Mouse (Mus musculus) liver, adult 2 months (tissue): ENCODE results near the gene Lgals3bp. TPM values are rescaled to one million over a fixed set of nuclear protein-coding genes. Genes with fewer than 3 reads are reported as not detected.

Source experiments
- DNase-seq: peaks from one replicate; pipeline ENCODE4 v3.0.0-alpha.2; 2011; ENCODE audit warnings: low read depth, low spot score; ENCODE audit errors: extremely low read depth
- H3K27ac ChIP-seq: fragments of 200-500 bp; replicated peaks from 2 replicates; pipeline ENCODE4 v1.5.1; 2012; ENCODE audit warnings: low read depth, mild to moderate bottlenecking, control low read depth, inconsistent platforms, low read length; ENCODE audit not compliant: insufficient read depth
- H3K27me3 ChIP-seq: fragments of 200-500 bp; 2 replicates; pipeline ENCODE4 v1.6.1; 2012; ENCODE audit warnings: mild to moderate bottlenecking, moderate library complexity, low read length, inconsistent platforms; ENCODE audit not compliant: control insufficient read depth, insufficient read depth
- H3K36me3 ChIP-seq: fragments of 200-500 bp; 2 replicates; pipeline ENCODE4 v1.6.1; 2012; ENCODE audit warnings: low read length, inconsistent platforms; ENCODE audit not compliant: control insufficient read depth, insufficient read depth
- H3K4me1 ChIP-seq: fragments of 200-500 bp; 2 replicates; pipeline ENCODE4 v1.6.1; 2011; ENCODE audit warnings: low read length; ENCODE audit not compliant: control insufficient read depth, insufficient read depth
- H3K4me3 ChIP-seq: fragments of 200-500 bp; 2 replicates; pipeline ENCODE4 v1.5.1; 2011; ENCODE audit warnings: low read depth, mild to moderate bottlenecking, control low read depth, low read length, moderate library complexity; ENCODE audit not compliant: insufficient read depth
- H3K79me2 ChIP-seq: fragments of 200-500 bp; 2 replicates; pipeline ENCODE4 v1.6.1; 2012; ENCODE audit warnings: inconsistent platforms, mild to moderate bottlenecking, low read length, moderate library complexity; ENCODE audit not compliant: control insufficient read depth, insufficient read depth
- H3K9ac ChIP-seq: fragments of 200-500 bp; 2 replicates; pipeline ENCODE4 v1.6.1; 2012; ENCODE audit warnings: low read depth, mild to moderate bottlenecking, control low read depth, inconsistent platforms, low read length
- CTCF ChIP-seq: fragments of 200-500 bp; IDR thresholded peaks from 2 replicates; pipeline ENCODE4 v1.5.1; 2011; ENCODE audit warnings: low read depth, low read length, control low read depth
- POLR2A ChIP-seq: fragments of 200-500 bp; IDR thresholded peaks from 2 replicates; pipeline ENCODE4 v1.6.1; 2011; ENCODE audit warnings: low read length, control low read depth; ENCODE audit not compliant: insufficient read depth; ENCODE audit errors: extremely low read depth
- WGBS: fragments of 180-500 bp; shearing (Covaris S2); methylation state at CpG from one replicate; pipeline ENCODE4 v1.1.7; 2018; 5-methylcytosine and 5-hydroxymethylcytosine counted together
- polyA plus RNA-seq: library from polyadenylated mRNA; depleted of rRNA; stranded (reverse); fragments of >200 nt; gene quantifications from 2 replicates; pipeline ENCODE4 v1.2.3, GENCODE M21; 2012; rRNA removed
- total RNA-seq: library from RNA; depleted of rRNA; stranded (reverse); fragments of >200 nt; gene quantifications from 2 replicates; pipeline ENCODE4 v1.2.3, GENCODE M21; 2014; rRNA removed

Lgals3bp gene
- total and polyA plus RNA-seq, 2 experiments, result 20.2 to 216 TPM

DNA sequence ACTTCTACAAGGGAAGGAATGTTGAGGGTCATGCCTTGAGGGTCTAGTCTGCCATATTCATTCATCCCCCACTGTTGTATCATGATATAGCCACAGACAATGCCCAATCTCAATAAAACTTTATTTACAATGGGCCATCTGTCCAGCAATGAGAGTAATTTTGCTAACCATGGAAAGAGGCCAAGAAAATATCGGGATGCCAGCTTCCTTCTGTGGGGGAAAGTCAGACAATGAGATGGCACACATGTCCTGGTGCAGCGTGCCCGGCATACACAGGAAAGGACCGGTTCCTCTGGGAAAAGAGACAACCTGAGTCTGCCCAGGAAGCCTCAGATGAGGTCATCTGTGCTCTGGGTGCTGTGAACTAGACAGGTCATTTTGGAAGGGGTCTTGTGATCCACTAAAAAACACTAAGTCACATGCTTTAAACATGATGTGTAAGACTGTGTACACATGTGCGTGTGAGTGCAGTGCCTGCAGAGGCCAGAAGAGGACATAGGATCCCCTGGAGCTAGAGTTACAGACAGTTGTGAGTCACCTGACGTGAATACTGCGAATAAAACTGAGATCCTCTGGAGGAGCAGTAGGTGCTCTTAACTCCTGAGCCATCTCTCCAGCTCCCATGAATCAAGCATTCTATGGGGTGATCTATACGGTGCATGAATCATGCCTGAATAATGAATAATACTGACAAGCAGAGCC, 55.3 kb downstream of the Lgals3bp start:
- Histone ChIP-seq H3K4me3 (no peak overlapping the region), H3K9ac (no peak overlapping the region), H3K27ac (no peak overlapping the region), H3K36me3 (no peaks in the 10 kb centered on the region), H3K4me1 (no peaks in the 10 kb centered on the region), H3K27me3 (no peaks in the 10 kb centered on the region), H3K79me2 (no peaks in the 10 kb centered on the region)
- WGBS, result 92% methylated on average over 8 of the region's 8 CpGs
- DNase-seq, result no peak
- TF ChIP-seq POLR2A (no peak), CTCF (no peak)

DNA sequence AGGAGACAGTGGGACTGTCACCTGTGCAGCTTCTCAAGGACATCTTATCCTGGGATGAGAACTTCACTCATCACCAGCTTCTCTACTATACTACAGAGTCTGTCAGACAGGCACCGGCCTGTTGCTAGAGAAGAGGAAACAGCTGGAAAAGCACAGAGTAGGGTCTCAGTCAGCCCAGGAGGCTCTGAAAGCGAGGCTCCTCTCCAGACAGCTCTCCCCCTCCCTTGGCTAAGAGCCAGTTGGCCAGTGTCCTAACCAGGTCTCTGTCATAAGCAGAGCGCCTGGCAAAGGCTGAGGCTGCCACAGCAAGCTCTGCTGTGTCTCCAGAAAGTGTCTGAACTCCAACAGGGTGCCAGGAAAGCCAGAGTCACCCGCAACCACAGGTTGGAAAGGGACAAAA, 56.2 kb downstream of the Lgals3bp start:
- H3K36me3 ChIP-seq, result no peaks in the 10 kb centered on the region
- no peaks in the 10 kb centered on the region for H3K27me3 ChIP-seq
- H3K27ac ChIP-seq, result no peak overlapping the region
- H3K4me3 ChIP-seq, result no peak overlapping the region
- no peak overlapping the region for H3K9ac ChIP-seq
- 68% methylated on average over 4 of the region's 4 CpGs for WGBS
- no peak for TF ChIP-seq CTCF
- TF ChIP-seq POLR2A, result no peak
- no peaks in the 10 kb centered on the region for H3K79me2 ChIP-seq
- DNase-seq, result no peak
- no peaks in the 10 kb centered on the region for H3K4me1 ChIP-seq

DNA sequence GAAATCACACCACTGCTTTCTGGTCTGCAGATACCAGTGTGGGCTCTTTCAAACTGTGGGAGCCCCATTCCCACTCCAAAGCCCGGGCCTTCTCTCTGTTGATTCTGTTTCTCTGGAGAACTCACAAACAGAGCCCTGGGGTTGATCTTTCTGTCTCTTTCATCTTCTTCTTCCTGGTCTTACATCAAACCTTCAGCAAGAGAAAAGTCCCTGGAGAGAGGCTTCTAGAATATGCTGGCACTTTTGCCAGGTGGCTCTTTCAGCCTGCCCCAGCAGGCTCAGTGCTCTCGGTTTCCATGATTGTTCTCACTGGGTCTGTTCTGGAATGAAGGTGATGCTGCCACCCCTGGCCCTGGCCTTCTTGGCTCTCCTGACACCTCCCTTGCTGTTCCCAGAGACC, 58.3 kb downstream of the Lgals3bp start:
- no peak for TF ChIP-seq CTCF
- no peak for TF ChIP-seq POLR2A
- no peaks in the 10 kb centered on the region for H3K36me3 ChIP-seq
- H3K27me3 ChIP-seq, result no peaks in the 10 kb centered on the region
- no peak overlapping the region for H3K27ac ChIP-seq
- no peak for DNase-seq
- no peak overlapping the region for H3K9ac ChIP-seq
- H3K79me2 ChIP-seq, result no peaks in the 10 kb centered on the region
- WGBS, result 73% methylated on average over 2 of the region's 2 CpGs
- no peaks in the 10 kb centered on the region for H3K4me1 ChIP-seq
- no peak overlapping the region for H3K4me3 ChIP-seq

Other genes starting within 250 kb of the Lgals3bp start
- gene Cyth1, start 153.5 kb downstream of the Lgals3bp start, total RNA-seq, result 26.8 and 32.4 TPM in 2 replicates
- 13.9 and 14.7 TPM in 2 replicates for gene Cyth1, start 153.5 kb downstream of the Lgals3bp start, polyA plus RNA-seq
- 2.7 and 4.0 TPM in 2 replicates for gene Usp36, start 111.8 kb downstream of the Lgals3bp start, total RNA-seq
- 7.5 and 12.3 TPM in 2 replicates for gene Usp36, start 111.8 kb downstream of the Lgals3bp start, polyA plus RNA-seq
- not detected in 2 replicates for gene Cep295nl, start 59.6 kb downstream of the Lgals3bp start, total RNA-seq
- gene Cep295nl, start 59.6 kb downstream of the Lgals3bp start, polyA plus RNA-seq, result not detected in 2 replicates
- gene Timp2, start 46.4 kb downstream of the Lgals3bp start, total RNA-seq, result 2.6 and 4.6 TPM in 2 replicates
- gene Timp2, start 46.4 kb downstream of the Lgals3bp start, polyA plus RNA-seq, result 7.7 and 7.9 TPM in 2 replicates
- gene Cant1, start 17.0 kb upstream of the Lgals3bp start, total RNA-seq, result 11.4 and 16.4 TPM in 2 replicates
- 23.0 and 25.7 TPM in 2 replicates for gene Cant1, start 17.0 kb upstream of the Lgals3bp start, polyA plus RNA-seq
- gene C1qtnf1, start 26.1 kb upstream of the Lgals3bp start, total RNA-seq, result 6.6 and 9.9 TPM in 2 replicates
- gene C1qtnf1, start 26.1 kb upstream of the Lgals3bp start, polyA plus RNA-seq, result 8.1 and 9.2 TPM in 2 replicates
- gene Engase, start 74.7 kb upstream of the Lgals3bp start, total RNA-seq, result 3.0 and 3.6 TPM in 2 replicates
- gene Engase, start 74.7 kb upstream of the Lgals3bp start, polyA plus RNA-seq, result 8.1 and 8.3 TPM in 2 replicates